Mouse (Mus musculus): ENCODE data around the gene Lrrc71.

Lrrc71 gene

DNA sequence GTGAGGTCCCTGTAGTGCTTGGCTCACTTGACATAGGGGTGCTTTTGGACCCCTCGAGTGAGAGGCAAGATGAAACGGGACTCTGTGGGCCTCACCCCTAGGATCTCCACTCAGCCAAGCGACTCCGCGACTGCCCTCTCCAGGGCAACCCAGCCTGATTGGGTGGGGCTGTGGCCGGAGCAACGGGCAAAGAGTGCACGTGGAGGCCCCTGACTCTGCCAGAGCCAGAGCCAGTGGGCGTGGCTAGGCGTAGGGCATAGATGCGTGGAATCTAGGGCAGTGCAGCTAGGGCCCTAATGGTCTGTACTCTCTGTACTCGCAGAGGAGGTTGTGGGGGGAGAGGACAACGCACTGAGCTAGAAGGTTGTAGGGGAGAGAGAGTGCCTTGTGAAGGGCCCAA is at the start of gene Lrrc71:
Gene Lrrc71, minus strand, starts transcription at position 195 of the 400 bp plus-strand sequence.
- no peak for DNase-seq (ENCODE audit: low spot score)

GRCm38 (mm10) chr3:87796736-87797334 is 48.4 kb upstream of the Lrrc71 start, which contains the start of gene Insrr:
Gene Insrr, plus strand, starts transcription at chr3:87796951.
- no peak for DNase-seq (ENCODE audit: low spot score)

- DNase-seq (ENCODE audit: low spot score): no peak
Observed at GRCm38 (mm10) chr3:87795336-87796277, 47.2 kb upstream of the Lrrc71 start.

- DNase-seq (ENCODE audit: low spot score): no peak
Observed at GRCm38 (mm10) chr3:87794922-87795325, 46.5 kb upstream of the Lrrc71 start, which contains the start of gene Ntrk1. Gene Ntrk1, minus strand, starts transcription at chr3:87795162.

GRCm38 (mm10) chr3:87789768-87790167 is 41.3 kb upstream of the Lrrc71 start:
- DNase-seq (ENCODE audit: low spot score): no peak

DNA sequence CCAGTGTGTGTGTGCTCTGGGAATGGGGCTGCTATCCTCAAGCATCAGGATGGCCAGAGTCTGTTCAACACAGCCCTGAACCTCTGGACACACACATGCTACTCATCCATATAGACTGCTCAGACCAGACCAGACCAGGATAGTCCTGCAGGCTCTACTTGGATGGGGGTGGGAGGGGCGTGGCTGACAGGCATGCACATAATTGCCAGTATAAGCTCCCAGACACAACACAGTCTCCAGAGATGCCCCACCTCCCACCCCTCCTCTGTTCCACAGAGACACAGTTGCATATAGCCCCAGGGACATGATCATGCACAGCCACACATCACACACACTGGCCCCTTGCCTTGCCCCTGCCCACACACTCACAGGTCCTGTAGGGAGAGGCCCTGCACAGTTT is 40.8 kb upstream of the Lrrc71 start:
- no peak for DNase-seq (ENCODE audit: low spot score)

- no peak for DNase-seq (ENCODE audit: low spot score)
Observed at GRCm38 (mm10) chr3:87785626-87786214, 37.3 kb upstream of the Lrrc71 start.

GRCm38 (mm10) chr3:87785156-87785555 is 36.7 kb upstream of the Lrrc71 start:
- DNase-seq (ENCODE audit: low spot score): no peak

- no peak for DNase-seq (ENCODE audit: low spot score)
Observed at GRCm38 (mm10) chr3:87783282-87784023, 35.0 kb upstream of the Lrrc71 start.

DNA sequence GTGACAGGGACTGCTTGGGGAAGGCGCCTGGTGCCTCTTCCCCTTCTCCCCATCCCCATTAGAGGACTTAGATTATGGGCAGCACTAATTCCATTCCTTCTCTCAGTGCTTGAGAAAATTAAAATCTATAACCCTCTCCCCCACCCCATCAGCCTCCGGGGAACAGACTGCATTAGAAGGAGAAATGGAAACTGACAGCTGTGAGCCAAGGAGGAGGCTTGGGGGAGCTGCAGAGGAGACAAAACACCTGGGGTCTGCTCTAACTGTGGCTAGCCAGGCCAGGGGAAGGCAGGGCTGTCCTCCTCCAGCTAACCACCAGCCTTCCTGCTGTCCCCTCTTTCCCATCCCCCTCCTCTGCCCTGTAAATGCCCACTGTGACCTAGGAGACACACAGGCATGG is 30.7 kb upstream of the Lrrc71 start:
- no peak for DNase-seq (ENCODE audit: low spot score)

DNA sequence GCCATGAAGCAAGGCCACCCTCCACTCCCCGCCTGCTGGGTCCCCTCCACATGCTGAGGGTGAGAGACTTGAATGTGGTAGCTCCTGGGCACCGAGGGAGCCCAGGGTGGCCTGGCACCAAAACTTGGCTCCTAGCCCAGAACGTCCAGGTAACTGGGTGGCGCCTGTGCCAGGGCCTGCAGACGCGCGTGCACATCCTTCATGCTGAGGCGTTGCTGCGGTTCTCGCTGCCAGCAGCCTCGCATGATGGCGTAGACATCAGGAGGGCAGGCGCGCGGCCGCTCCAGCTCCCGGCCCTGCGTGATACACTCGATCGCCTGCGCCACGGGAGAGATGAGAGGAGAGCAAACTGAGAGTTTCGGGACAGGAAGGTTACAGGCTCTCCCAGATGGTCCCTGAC is 29.9 kb upstream of the Lrrc71 start:
- DNase-seq (ENCODE audit: low spot score): no peak

- no peak for DNase-seq (ENCODE audit: low spot score)
Observed at GRCm38 (mm10) chr3:87771088-87771487, 22.7 kb upstream of the Lrrc71 start.

GRCm38 (mm10) chr3:87770280-87770679 is 21.9 kb upstream of the Lrrc71 start:
- no peak for DNase-seq (ENCODE audit: low spot score)

- DNase-seq (ENCODE audit: low spot score): no peak
Observed at GRCm38 (mm10) chr3:87769506-87769905, 21.1 kb upstream of the Lrrc71 start.

- peak; percentile 50 for DNase-seq (ENCODE audit: low spot score)
Observed at GRCm38 (mm10) chr3:87768844-87769243, 20.4 kb upstream of the Lrrc71 start.

- DNase-seq (ENCODE audit: low spot score): no peak
Observed at GRCm38 (mm10) chr3:87768431-87768830, 20.0 kb upstream of the Lrrc71 start.

DNA sequence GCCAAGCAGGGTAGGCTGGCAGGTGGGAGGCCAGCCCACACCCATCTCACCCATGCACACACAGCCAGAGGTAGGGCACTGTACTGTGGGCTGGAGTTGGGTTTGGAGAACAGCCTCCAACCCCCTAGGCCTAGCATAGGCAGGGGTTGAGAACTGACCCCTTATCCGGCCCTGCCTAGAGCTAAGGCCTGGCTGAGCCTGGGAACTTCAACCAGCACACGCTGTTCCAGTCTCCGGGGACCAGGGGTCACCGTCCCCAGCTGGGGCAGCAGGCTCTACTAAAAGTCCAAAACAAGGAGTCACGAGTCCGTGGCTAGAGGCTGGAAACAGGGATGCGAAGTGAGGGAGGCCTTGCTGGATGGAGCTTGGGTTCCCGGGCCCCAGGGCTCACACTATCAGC is 19.3 kb upstream of the Lrrc71 start:
- DNase-seq (ENCODE audit: low spot score): no peak

DNA sequence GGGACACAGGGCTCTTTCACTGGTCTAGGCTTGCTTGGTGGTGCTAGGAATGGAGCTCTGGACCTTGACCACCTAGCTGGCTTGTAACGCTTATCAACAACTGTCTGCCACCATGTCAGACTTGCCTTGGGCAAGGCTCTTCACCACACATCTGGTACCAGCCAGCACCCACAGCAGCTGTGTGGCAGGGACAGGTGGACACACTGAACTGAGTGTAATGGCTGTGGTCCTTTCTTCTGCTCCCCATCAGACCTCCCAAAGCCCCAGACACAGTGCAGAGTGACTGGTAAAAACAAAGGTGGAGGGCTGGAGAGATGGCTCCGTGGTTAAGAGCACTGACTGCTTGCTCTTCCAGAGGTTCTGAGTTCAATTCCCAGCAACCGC is 17.9 kb upstream of the Lrrc71 start:
- no peak for DNase-seq (ENCODE audit: low spot score)

- no peak for DNase-seq (ENCODE audit: low spot score)
Observed at GRCm38 (mm10) chr3:87765631-87766283, 17.3 kb upstream of the Lrrc71 start.

- DNase-seq (ENCODE audit: low spot score): no peak
Observed at GRCm38 (mm10) chr3:87765091-87765490, 16.7 kb upstream of the Lrrc71 start.

- DNase-seq (ENCODE audit: low spot score): no peak
Observed at GRCm38 (mm10) chr3:87764506-87764905, 16.1 kb upstream of the Lrrc71 start.
